Mouse (Mus musculus) hindbrain, embryonic 13.5 days (tissue): Measurements from ENCODE around the gene Sytl2. TPM values are rescaled to one million over a fixed set of nuclear protein-coding genes. Genes with fewer than 3 reads are reported as not detected.

Source experiments
- ATAC-seq: fragments of 200-750 bp; cut with Nextera tagmentation; 2 replicates; pipeline ENCODE4 v1.8.0; 2017; ENCODE audit warnings: moderate TSS enrichment; ENCODE audit not compliant: low FRiP score
- H3K27ac ChIP-seq: fragments of 300-500 bp; sonication (generic); 2 replicates; pipeline ENCODE4 v1.5.1; 2015; ENCODE audit warnings: inconsistent platforms, mild to moderate bottlenecking, moderate library complexity
- H3K27me3 ChIP-seq: fragments of 300-500 bp; sonication (generic); 2 replicates; pipeline ENCODE4 v1.6.1; 2015; ENCODE audit warnings: mild to moderate bottlenecking, inconsistent platforms
- H3K36me3 ChIP-seq: fragments of 300-500 bp; sonication (generic); 2 replicates; pipeline ENCODE4 v1.6.1; 2015; ENCODE audit warnings: mild to moderate bottlenecking, inconsistent platforms
- H3K4me1 ChIP-seq: fragments of 300-500 bp; sonication (generic); replicated peaks from 2 replicates; pipeline ENCODE4 v1.6.1; 2015; ENCODE audit warnings: inconsistent platforms
- H3K4me2 ChIP-seq: fragments of 300-500 bp; sonication (generic); 2 replicates; pipeline ENCODE4 v1.6.1; 2015; ENCODE audit warnings: inconsistent platforms, mild to moderate bottlenecking, moderate library complexity
- H3K4me3 ChIP-seq: fragments of 300-500 bp; sonication (generic); 2 replicates; pipeline ENCODE4 v1.5.1; 2015; ENCODE audit warnings: mild to moderate bottlenecking, inconsistent platforms
- H3K9ac ChIP-seq: fragments of 300-500 bp; sonication (generic); 2 replicates; pipeline ENCODE4 v1.6.1; 2015; ENCODE audit warnings: mild to moderate bottlenecking, inconsistent platforms
- H3K9me3 ChIP-seq: fragments of 300-500 bp; sonication (generic); 2 replicates; pipeline ENCODE4 v1.6.1; 2016; ENCODE audit warnings: inconsistent platforms
- WGBS: fragments of 180-500 bp; shearing (Covaris S2); methylation state at CpG from one replicate; pipeline ENCODE4 v1.1.7; 2015; 5-methylcytosine and 5-hydroxymethylcytosine counted together
- polyA plus RNA-seq: library from polyadenylated mRNA; unstranded; fragments of >200 nt; fragmentation: Nextera tagmentation; extraction: Ambion mirVana; gene quantifications from 2 replicates; pipeline ENCODE4 v1.2.1, GENCODE M21; 2015

Sytl2 gene
- polyA plus RNA-seq, 1 experiment from 2014 or later, result 4.7 TPM

- H3K4me2 ChIP-seq, result no peak overlapping the region
- ATAC-seq, result no peak
- no peaks in the 10 kb centered on the region for H3K4me1 ChIP-seq
- no peaks in the 10 kb centered on the region for H3K36me3 ChIP-seq
- H3K27me3 ChIP-seq, result no peaks in the 10 kb centered on the region
- H3K9me3 ChIP-seq, result no peaks in the 10 kb centered on the region
- H3K4me3 ChIP-seq, result no peak overlapping the region
- WGBS, result 88% methylated on average over 3 of the region's 3 CpGs
- no peak overlapping the region for H3K27ac ChIP-seq
- H3K9ac ChIP-seq, result no peak overlapping the region
These were observed 50.1 kb downstream of the Sytl2 start for GRCm38 (mm10) chr7:90352183-90352582.

DNA sequence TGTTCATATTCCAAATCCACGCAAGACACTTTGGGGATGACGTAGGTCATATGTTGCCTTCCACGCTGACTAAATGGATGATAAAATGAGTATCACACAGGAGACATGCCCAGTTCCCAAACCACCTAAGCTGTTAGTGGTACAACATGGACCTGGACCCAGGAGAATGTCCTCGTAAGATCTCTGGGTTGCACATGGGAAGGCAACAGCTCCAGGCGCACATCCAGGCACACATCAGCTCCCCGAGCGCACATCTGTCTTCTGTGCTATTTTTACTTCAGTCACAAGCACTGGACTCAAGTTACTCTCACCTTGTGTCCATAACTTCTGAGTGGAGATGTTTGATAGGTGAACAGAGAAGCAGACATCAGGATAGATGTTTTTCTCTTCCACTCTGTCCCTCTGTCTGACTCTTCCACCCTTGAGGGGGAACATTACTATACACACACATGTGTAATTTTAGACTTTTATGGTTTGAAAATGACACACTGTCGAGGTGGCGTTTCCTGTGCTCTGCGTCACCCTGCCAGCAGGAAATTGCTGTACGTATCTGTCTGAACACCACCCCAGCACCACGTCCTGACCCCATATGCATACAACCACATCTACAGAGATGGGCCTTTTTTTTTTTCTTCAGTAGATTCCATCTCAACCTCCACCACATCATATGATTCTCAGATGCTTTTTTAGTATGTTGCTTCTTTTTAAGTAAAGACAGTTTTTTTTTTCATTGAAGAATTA, 51.6 kb downstream of the Sytl2 start:
- no peak overlapping the region for H3K27ac ChIP-seq
- H3K36me3 ChIP-seq, result no peaks in the 10 kb centered on the region
- ATAC-seq, result no peak
- H3K27me3 ChIP-seq, result no peaks in the 10 kb centered on the region
- no peak overlapping the region for H3K4me2 ChIP-seq
- no peak overlapping the region for H3K9ac ChIP-seq
- WGBS, result 88% methylated on average over 12 of the region's 12 CpGs
- no peaks in the 10 kb centered on the region for H3K4me1 ChIP-seq
- H3K9me3 ChIP-seq, result no peaks in the 10 kb centered on the region
- no peak overlapping the region for H3K4me3 ChIP-seq

- Histone ChIP-seq H3K27ac (no peak overlapping the region), H3K9me3 (no peaks in the 10 kb centered on the region)
- no peak for ATAC-seq
These were observed 52.2 kb downstream of the Sytl2 start for GRCm38 (mm10) chr7:90354229-90354604.

DNA sequence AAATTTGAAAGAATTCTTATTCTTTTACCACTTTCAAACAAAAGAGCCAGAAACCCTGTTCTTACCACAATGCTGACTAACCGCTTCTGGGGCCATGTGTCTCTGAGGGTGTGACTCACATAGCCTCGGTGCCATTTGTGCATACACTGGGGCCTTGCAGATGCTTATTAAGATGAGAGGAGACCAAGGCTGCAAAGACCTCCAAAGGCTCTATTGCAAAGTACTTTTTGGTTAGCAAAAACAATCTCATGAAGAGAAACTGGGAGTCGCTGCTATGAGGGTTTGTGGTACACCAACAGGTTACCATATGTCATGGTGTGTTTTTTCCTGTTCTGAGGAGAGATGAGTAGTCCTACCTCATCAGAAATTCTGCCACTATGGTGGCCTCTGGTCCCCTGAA, 53.4 kb downstream of the Sytl2 start:
- no peak overlapping the region for H3K4me2 ChIP-seq
- H3K9ac ChIP-seq, result no peak overlapping the region
- 89% methylated on average over 3 of the region's 3 CpGs for WGBS
- H3K4me3 ChIP-seq, result no peak overlapping the region
- no peaks in the 10 kb centered on the region for H3K4me1 ChIP-seq
- no peak for ATAC-seq
- H3K27ac ChIP-seq, result no peak overlapping the region
- H3K27me3 ChIP-seq, result no peaks in the 10 kb centered on the region
- no peaks in the 10 kb centered on the region for H3K36me3 ChIP-seq
- no peaks in the 10 kb centered on the region for H3K9me3 ChIP-seq

More at GRCm38 (mm10) chr7:90354229-90354604, 52.2 kb downstream of the Sytl2 start:
- no peaks in the 10 kb centered on the region for H3K36me3 ChIP-seq
- no peak overlapping the region for H3K9ac ChIP-seq
- H3K4me3 ChIP-seq, result no peak overlapping the region
- no peak overlapping the region for H3K4me2 ChIP-seq
- H3K27me3 ChIP-seq, result no peaks in the 10 kb centered on the region
- no peaks in the 10 kb centered on the region for H3K4me1 ChIP-seq
- WGBS, result 96% methylated on average over 2 of the region's 2 CpGs

DNA sequence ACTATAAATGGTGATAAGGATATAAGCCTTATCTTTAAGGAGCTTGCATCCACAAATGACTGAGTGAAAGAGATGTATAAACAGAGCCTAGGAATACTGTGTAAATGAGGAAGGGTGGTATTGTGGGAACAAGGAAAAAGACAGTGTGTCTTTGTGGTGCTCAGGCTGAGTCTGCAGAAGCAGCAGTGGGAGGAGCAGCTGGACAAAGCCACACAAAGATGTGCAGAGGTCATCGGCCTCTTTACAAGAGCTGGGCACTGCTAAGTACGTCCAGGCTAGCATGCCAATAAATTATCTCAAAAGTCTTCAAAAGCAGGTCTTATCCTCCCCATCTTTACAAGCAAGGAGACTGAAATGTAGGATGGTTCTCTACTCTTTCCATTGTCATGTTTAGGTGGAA, 53.9 kb downstream of the Sytl2 start:
- Histone ChIP-seq H3K9ac (no peak overlapping the region), H3K4me3 (no peak overlapping the region), H3K9me3 (no peaks in the 10 kb centered on the region), H3K4me1 (no peaks in the 10 kb centered on the region), H3K27ac (no peak overlapping the region), H3K4me2 (no peak overlapping the region), H3K27me3 (no peaks in the 10 kb centered on the region), H3K36me3 (no peaks in the 10 kb centered on the region)
- ATAC-seq, result no peak
- WGBS, result 60% methylated on average over 2 of the region's 2 CpGs

GRCm38 (mm10) chr7:90362788-90363187, 60.7 kb downstream of the Sytl2 start:
- H3K27ac ChIP-seq, result no peak overlapping the region
- no peaks in the 10 kb centered on the region for H3K9me3 ChIP-seq
- no peak overlapping the region for H3K4me2 ChIP-seq
- H3K4me1 ChIP-seq, result no peaks in the 10 kb centered on the region
- no peak for ATAC-seq
- no peak overlapping the region for H3K9ac ChIP-seq
- no peak overlapping the region for H3K4me3 ChIP-seq
- WGBS, result 78% methylated on average over 7 of the region's 7 CpGs
- H3K36me3 ChIP-seq, result no peaks in the 10 kb centered on the region
- H3K27me3 ChIP-seq, result no peaks in the 10 kb centered on the region

DNA sequence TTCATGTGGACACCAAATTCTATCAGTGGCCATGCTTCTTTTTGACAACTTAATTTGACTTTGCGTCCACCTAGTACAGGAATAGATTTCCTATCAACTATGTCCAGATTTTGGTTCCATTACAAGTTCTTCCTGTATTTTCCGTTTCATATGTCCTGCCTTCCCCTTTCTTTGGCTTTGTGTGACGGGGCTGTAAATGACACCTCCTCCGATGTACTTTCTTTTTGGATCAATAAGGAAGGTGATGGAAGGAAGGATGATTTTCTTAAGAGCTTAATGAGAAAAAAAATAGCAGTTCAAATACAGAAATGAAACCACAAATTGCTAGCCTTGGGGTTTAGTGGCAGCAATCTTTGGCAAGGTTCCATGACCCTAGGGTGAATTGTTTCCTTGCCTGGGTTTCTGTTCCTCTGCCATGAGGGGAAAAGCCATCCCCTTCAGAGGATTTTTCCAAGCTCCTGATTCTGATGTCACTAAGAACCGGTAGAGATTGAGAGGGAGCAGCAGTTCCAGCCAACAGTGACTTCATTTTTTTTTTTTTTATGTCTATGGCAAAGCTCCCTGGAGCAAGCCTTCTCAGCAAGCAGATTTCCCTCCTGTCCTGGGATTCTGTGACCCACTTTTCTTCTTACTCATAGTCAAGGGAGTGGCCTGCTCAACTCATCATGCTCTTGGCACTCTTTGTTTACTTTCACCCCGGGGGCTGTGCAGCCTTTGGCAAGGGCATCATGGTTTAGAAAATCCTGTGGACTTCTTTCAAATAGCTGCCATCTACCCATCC, 68.2 kb downstream of the Sytl2 start:
- no peak overlapping the region for H3K4me2 ChIP-seq
- H3K9ac ChIP-seq, result no peak overlapping the region
- WGBS, result 84% methylated on average over 6 of the region's 6 CpGs
- no peak overlapping the region for H3K4me3 ChIP-seq
- H3K27me3 ChIP-seq, result no peaks in the 10 kb centered on the region
- no peak for ATAC-seq
- H3K9me3 ChIP-seq, result no peaks in the 10 kb centered on the region
- no peaks in the 10 kb centered on the region for H3K36me3 ChIP-seq
- H3K4me1 ChIP-seq, result no peaks in the 10 kb centered on the region
- H3K27ac ChIP-seq, result no peak overlapping the region

GRCm38 (mm10) chr7:90372804-90373203, 70.8 kb downstream of the Sytl2 start:
- H3K36me3 ChIP-seq, result no peaks in the 10 kb centered on the region
- H3K4me1 ChIP-seq, result no peaks in the 10 kb centered on the region
- 63% methylated on average over 4 of the region's 4 CpGs for WGBS
- no peaks in the 10 kb centered on the region for H3K9me3 ChIP-seq
- no peak overlapping the region for H3K27ac ChIP-seq
- no peak for ATAC-seq
- H3K9ac ChIP-seq, result no peak overlapping the region
- H3K4me3 ChIP-seq, result no peak overlapping the region
- H3K4me2 ChIP-seq, result no peak overlapping the region
- H3K27me3 ChIP-seq, result no peaks in the 10 kb centered on the region

- H3K4me1 ChIP-seq, result peaks cover 12% of the 10 kb centered on the region
- ATAC-seq, result no peak
- no peaks in the 10 kb centered on the region for H3K36me3 ChIP-seq
- no peaks in the 10 kb centered on the region for H3K9me3 ChIP-seq
- no peak overlapping the region for H3K9ac ChIP-seq
- no peak overlapping the region for H3K4me2 ChIP-seq
- H3K27me3 ChIP-seq, result no peaks in the 10 kb centered on the region
- WGBS, result 95% methylated on average over 2 of the region's 2 CpGs
- H3K27ac ChIP-seq, result no peak overlapping the region
- no peak overlapping the region for H3K4me3 ChIP-seq
These were observed 82.4 kb downstream of the Sytl2 start for GRCm38 (mm10) chr7:90384411-90384810.

DNA sequence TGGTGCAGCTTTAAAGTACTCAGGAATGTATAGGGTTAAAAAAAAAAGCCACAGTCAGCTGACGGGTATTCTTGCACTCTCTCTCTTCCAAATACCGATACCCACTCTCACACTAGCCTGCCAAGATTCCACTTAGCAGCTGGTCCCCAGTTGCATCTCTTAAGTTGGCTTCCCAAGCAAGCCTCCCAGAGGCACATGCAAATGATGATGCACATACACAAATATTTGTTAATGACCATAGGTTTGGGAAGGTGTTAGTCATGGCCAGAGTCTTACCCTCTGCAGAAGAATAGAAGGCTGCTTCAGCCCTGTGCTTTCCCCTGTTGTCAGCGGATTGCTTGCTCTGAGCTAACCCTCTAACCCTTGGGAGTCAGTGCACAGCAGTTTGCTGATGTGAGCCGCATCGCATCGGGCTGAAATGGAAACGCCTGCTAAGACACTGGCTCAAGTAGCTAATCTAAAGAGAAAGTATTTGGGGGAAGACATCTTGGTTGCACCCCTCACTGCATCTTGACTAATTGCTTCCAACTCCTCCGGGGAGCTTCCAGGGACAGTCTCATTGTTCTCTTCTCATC, 84.9 kb downstream of the Sytl2 start:
- peak; percentile 87 for ATAC-seq
- Histone ChIP-seq H3K36me3 (no peaks in the 10 kb centered on the region), H3K9ac (peak overlapping the region; percentile 61), H3K27me3 (no peaks in the 10 kb centered on the region), H3K27ac (0 out of 2 replicates have a peak overlapping the region, but pooled peaks have one; percentile 26), H3K4me3 (peak overlapping the region; percentile 35), H3K9me3 (no peaks in the 10 kb centered on the region), H3K4me1 (peaks cover 12% of the 10 kb centered on the region), H3K4me2 (peak overlapping the region; percentile 57)
- WGBS, result 1% methylated on average over 8 of the region's 8 CpGs

DNA sequence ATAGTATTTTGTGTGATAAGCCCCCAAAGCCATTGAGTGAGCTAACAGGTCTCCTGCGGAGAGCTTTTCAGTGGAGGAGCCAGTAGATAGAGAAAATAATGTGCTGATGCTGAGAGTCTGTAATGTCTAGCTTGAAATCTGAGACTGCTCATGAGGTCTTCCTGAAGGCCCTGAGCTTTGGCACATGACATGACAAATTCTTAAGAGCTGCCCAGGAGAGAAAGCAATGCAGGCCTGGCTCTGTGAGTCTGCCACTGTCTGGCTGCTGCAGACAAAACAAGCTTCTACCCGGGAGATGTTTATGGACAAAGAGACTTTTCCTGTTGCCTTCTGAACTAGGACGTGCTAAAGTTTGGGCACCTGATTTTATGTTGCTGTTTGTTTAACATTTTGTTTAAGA, 87.7 kb downstream of the Sytl2 start:
- H3K36me3 ChIP-seq, result no peaks in the 10 kb centered on the region
- H3K4me1 ChIP-seq, result peaks cover 12% of the 10 kb centered on the region
- no peak overlapping the region for H3K4me3 ChIP-seq
- 27% methylated on average over 3 of the region's 3 CpGs for WGBS
- no peak overlapping the region for H3K4me2 ChIP-seq
- no peak overlapping the region for H3K9ac ChIP-seq
- ATAC-seq, result no peak
- no peaks in the 10 kb centered on the region for H3K9me3 ChIP-seq
- H3K27me3 ChIP-seq, result no peaks in the 10 kb centered on the region
- no peak overlapping the region for H3K27ac ChIP-seq

DNA sequence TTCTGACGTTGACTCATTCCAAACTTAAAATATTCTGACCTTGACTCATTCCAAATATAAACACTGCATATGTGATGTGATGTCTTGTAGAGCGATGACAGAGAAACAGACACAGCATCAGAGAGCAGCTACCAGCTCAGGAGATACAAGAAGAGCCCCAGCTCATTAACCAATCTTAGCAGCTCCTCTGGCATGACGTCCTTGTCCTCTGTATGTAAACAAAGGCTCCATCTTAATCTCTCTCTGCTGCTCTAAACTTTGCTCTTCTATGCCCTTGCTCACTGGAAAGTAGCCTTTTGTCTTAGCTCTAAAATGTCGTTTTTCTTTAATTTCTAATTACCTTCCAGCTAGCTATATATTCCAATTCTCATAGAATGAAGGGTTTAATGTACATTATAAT, 93.0 kb downstream of the Sytl2 start:
- Histone ChIP-seq H3K27ac (no peak overlapping the region), H3K36me3 (no peaks in the 10 kb centered on the region), H3K9me3 (no peaks in the 10 kb centered on the region), H3K4me2 (no peak overlapping the region), H3K4me3 (no peak overlapping the region), H3K9ac (no peak overlapping the region), H3K27me3 (no peaks in the 10 kb centered on the region), H3K4me1 (no peaks in the 10 kb centered on the region)
- WGBS, result 72% methylated on average over 4 of the region's 4 CpGs
- no peak for ATAC-seq
